Mouse (Mus musculus): ENCODE data around the gene Vav3.

Vav3 gene

DNA sequence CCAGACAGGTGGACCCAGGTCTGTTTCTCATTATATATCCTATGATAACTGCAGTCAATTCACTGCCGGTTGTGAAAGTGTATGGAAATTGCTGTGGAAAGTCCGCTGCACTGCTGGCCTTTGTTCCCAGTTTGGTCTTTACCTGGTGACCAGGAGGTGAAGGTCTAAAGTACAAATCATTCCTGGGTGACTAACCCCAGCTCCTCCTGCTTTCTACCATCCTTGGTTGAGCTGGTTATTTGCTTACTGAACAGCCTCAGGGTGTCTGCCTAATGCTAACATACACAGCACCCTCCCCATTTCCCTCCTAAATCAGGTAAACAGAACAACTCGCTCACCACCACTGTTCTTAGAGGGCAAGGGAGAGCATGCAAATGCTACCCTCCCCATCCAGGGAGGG is 237.9 kb downstream of the Vav3 start:
- in situ Hi-C loops (cut with MseI, MboI) = no loop called here

DNA sequence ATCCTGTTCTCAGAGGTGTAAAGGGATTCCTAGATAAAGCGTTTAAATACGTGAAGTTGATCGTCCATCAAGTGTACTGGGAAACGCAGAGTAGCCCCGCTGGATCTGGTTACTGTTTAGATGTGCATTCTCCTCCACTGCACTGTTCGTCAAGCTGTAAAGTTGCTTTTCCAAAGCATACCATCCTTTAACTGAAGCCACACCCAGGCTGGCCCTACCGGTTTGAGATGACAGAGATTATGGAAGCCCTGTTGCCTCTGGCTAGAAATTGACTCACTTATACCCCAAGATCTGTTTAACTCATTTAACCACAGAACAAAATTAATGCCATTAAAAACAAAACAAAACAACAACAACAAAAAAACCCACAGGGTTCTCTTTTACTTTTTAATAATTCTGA is 238.5 kb downstream of the Vav3 start:
- in situ Hi-C loops (cut with MseI, MboI) = no loop called here

DNA sequence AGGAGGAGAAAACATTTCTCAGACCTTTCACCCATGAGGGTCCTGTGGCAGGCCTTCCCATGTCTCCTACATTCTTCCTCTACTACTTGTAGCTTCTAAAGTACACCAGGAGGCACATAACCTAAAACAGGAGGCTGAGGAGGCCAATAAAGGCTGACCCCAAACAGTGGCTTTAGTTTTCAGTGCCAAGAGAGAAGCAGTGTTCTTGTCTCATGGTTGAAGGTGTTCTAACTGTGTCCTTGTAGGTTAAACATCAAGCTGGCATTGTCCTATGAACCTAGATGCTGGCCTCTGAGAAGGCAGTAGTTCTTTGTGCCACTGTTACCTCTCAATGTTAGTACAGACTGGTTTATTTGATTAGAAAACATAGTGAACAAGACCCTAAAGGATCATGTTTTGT is 245.5 kb downstream of the Vav3 start:
- in situ Hi-C loops (cut with MseI, MboI) = no loop called here

DNA sequence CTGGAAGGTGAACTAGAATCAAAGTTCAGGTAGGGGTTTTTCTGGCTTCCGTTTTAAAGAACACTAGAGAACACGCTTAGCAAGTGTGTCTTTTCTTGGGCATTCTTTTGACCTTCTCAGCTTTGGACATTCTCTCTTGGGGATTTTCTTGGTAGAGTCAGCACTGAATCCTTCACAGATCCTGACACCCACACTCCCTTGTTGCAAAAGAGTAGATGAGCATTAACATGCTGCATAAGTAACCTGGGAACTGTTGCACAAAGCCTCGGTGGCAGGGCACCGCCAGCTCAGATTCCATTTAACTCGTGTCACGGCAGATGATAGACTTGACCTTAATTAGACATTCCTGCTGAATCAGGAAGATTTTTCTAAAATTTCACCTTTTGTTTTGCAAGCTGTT is 252.5 kb downstream of the Vav3 start:
- in situ Hi-C loops (cut with MseI, MboI) = no loop called here

DNA sequence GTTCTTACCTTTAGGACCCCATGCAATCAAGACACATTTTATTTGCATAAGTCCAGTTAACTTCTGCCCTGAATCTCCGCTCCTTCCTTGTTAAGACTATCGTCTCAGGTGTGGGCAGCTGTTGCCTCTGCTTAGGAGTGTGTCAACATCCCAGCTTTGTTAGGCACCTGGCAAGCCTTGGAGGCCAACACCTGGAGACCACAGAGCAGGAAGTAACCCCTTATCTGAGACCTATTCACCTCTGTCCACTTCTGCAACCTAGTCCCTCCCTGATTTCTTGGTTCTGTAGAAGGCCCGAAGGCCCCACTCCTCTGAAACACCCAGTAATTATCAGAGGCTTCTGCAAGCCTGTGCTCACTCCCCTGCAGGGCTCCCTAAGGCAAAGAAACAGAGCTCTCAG is 255.6 kb downstream of the Vav3 start:
- in situ Hi-C loops (cut with MseI, MboI) = no loop called here

DNA sequence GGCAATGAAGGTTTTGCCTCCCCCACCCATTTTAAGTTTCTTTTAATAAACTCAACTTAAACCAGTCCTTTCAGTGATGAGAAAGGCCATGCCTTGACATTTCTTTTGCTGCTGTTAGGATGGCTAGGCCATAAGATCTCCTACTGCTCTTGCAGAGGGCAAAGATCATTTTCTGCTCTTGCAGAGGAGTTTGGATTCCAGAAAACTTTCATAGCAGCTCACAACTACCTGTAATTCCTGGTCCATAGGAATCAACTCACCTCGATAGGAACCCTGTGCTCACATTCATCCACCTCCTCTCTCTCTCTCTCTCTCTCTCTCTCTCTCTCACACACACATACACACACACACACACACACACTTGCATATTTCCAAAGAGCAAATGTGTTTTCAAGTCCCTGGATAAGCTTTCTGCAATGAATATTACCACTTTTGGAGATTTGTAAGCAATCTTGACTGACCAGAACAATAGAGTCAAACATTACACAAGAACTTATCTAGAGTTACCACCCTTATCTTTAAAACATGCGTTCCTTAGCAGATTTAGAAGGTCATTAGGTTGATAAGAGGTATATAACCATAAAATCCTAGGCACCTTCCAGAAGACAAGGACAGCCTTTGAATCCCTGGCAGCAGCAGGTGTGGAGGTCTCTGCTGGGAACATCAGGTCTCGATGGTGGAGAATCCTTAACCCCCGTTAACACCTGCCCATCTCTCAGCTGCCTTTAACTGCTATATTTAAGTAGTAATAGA is 260.4 kb downstream of the Vav3 start:
- in situ Hi-C loops (cut with MseI, MboI) = no loop called here

DNA sequence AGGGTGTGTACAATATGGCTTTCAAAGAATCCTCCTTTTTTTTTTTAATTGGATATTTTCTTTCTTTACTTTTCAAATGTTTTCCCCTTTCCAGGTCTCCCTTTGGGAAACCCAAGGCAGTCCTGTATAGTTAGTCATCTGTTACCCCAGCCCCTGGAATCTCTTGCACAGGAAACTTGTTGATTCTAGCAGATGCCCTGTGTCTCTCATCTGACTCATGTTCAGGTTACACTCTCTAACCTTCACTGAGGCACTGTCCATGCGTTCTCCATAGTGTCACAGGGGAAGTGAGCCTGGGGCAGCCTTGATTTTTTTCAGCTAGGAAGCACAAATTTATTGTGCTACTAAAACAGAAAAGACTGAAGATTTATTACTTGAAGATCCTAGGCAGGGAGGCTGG is 262.3 kb downstream of the Vav3 start:
- in situ Hi-C loops (cut with MseI, MboI) = no loop called here

DNA sequence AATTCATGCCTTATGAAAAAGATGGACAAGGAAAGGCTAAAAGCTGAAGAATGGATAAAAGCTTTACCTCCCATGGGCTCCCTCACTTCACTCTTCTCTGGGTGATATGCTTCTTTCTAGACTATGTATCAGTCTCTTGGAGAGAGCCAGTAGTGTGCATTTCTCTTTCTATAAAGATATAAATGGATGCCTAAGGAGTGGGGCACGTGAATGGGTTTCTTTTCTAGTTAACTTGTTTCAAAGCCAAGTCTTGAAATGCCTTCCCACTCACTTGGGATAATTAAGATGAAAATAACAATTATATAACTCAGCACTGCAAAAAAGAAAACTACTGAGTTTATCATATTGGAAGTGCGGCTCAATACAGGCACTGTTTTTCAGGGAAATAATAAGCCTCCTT is 265.7 kb downstream of the Vav3 start:
- in situ Hi-C loops (cut with MseI, MboI) = no loop called here

DNA sequence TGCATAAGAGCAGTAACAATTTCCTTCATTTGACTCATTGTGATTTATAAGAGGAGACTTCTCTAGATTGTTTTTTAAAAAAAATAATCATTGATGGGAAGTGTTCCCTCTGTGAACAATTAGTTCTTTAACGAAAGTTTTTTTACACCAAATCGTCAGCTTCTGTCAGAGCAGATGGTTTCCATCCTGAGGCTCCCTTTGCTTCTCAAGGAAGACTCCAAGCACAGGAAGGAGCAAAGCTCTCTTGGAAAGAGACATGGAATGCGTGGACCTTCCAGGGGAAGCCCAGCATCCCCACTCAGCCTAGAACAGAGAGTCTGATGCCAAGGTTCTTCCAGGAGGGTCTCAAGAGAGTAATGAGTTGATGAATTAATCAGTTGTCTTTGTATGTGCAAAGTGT is 281.3 kb downstream of the Vav3 start:
- in situ Hi-C loops (cut with MseI, MboI) = no loop called here

DNA sequence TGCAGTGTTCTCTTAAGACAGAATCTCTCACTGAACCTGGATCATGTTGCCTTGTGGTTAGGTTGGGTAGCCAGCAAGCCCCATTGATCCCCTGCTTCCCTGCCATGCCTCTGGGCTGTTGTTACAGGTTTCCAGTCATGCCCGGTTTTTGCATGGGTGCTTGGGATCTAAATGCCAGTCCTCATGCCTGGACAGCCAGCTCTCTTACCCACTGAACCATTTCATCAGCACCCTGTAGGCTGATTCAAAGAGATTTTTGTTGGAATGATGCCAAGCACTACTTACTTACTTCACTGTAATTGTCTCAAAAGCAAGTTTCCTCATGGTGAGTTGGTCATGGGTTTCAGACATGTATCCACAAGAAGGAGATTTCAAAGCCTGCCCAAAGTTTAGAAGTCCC is 281.9 kb downstream of the Vav3 start:
- in situ Hi-C loops (cut with MseI, MboI) = no loop called here

DNA sequence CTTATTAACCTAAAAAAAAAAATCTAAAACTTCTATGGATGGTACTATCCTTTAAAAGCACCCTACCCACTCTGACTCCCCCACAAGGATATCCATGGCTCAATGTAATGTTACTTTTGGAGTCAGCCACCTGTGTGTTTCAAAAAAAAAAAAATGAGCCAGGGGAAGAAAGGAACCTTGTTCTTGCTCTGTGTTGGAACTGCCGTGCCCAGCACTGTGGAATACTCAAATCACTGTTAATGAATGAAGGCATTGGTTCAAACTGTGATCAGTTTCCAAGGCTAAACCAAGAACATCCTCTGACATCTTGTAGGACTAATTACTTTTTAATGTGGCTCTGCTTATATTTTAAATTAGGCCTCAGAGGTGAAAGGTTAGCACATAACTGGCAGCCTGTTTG is 282.4 kb downstream of the Vav3 start:
- in situ Hi-C loops (cut with MseI, MboI) = no loop called here

DNA sequence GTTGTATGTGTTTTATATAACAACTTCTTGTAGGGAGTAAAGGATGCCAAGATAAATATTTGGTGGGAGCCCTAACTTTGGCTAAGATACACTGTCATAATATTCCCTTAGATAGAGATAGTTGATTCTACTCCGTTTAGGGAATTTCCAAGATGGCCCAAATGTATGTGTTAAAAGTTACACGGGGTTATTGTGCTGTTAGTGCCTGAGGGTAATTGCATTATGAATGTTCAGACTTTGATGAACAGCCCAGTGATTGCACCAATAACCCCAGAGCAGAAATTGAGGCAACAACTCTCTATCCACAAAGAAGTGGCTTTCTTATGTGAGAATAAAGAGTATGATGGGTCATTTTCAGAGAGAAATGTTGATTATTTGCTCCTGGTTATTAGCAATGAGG is 283.3 kb downstream of the Vav3 start:
- in situ Hi-C loops (cut with MseI, MboI) = no loop called here

DNA sequence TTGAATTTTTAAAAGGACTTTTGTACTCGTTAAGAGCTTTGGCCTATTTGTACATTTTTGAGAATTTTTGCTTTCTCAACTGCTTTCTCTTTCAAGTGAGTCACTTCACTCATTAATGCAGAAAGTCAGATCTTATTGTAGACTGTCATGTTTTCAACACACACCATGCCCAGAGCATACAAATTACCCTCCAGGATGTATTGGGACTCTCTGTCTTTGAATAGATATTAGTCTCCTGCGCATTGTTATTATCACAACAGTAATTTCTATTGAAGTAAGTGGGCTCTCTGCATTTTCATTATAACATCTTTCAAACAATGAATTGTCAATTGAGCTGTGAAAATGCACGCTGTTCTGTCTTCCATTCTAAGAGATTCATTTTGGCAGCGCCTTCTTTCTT is 295.6 kb downstream of the Vav3 start:
- in situ Hi-C loops (cut with MseI, MboI) = no loop called here

DNA sequence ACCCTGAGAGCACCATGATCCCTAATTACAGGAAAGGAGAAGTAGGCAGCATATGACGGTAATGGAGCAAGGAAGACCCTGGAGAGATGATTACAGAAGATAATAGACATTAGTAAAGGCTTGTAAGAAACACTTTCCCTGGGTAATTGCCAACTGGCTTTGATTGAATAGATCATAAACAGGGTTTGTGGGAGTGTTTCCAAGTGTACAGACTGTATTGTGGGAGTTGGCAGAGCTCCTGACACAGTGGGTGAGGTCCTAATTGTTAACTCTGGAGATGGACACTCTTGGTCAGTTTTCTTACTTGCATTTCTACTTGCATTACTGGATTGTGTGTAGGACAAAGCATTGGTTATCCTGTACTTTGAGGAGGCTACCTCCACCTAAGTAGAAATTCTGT is 298.9 kb downstream of the Vav3 start:
- in situ Hi-C loops (cut with MseI, MboI) = no loop called here

DNA sequence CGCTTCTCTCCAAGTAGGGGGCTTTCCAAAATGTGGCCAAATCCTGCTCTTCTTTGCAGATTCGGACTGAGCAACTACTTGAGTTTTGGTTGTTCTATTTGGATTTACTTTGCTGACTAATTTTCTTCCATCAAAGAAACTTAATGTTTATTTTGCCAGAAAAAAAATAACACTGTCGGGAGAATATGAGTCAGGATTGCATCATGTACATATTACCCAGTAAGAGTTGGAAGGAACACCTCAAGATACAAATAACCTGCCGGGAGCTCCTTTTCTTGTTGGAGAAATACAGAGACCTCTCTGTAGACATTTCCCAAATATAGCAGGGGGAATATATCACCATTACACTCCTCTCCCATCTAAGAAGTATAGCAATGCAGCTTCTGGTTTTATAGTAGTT is 300.3 kb downstream of the Vav3 start:
- in situ Hi-C loops (cut with MseI, MboI) = no loop called here

DNA sequence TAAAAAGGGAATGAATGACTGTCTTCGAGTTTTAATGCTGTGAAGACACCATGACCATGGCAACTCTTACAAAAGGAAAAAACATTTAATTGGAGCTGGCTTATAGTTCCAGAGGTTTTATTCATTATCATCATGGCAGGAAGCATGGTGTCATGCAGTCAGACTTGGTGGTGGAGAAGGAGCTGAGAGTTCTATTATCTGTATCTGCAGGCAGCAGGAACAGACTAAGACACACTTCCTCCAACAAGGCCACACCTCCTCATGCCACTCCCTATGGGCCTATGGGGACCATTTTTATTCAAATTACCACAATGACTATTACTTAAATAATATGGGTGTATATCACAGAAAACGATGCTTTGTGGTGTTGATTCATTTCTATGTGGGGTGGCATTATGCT is 307.8 kb downstream of the Vav3 start:
- in situ Hi-C loops (cut with MseI, MboI) = no loop called here

DNA sequence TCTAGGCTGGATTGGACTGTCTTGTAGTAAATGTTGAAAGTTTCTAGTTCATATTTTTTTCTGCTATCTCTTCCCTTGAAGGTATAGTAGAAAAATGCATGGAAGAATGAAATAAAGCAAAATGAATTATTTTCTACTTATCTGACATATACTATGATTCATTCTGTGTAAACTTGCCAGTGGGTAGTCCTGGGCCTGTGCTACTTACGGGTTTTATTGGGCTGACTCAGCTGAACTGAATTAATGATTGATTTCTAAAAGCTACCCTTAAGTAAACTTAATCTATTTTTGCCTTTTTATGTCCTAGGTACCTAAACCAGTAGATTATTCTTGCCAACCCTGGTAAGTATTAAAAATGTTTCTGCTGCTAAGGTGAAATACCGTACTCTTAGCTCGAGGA is 311.0 kb downstream of the Vav3 start:
- in situ Hi-C loops (cut with MseI, MboI) = no loop called here

DNA sequence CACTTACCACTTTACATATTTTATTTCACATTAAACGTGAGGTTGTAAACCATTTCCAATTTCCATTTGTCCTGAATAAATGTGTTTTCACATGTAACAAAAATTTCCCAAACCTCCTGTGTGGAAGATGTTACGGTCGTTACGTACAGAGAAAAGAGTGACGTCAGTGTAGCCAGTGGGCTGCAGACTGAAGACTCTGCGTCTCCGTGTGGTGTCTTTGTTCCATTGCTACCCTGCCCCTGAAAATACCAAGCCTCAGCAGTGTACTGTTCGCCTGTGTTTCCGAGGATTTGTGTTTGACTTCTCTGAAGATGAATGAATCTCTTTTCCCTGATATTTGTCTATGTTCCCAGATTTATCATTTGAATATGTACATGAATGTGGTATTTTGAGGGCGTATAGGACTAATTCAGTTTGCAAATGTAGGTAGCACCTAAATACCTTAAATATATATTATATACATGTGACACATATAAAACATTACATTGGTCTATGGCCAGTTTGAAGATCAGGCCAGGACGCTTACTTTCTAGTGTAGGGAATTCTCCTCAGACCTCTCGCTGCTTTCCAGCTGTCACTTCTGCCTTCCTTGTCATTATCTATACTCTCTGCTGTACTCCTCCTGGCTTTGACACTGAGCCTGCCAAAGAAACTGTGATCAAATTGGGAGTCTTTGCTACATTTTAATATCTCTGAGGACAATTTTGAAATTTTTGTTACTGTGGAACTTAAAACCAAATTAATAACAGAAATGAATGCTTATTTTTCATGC is 312.6 kb downstream of the Vav3 start:
- in situ Hi-C loops (cut with MseI, MboI) = no loop called here

DNA sequence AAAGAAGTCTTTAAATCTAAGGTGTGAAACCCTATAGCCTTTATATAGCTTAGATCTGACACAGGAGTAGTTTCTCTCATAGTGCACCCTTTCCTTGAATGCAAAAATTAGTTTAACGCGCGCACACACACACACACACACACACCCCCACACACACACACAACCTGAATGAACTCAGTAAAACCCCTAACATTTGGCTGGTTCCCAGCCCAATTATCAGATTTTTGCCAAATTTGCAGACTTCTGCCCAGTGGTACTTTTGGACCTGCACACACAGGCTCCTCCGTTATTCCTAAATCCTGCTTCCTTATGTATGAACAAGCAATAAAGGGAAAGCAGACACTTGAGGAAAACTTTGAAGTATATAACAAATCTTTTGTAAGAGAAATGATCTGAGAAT is 313.9 kb downstream of the Vav3 start:
- in situ Hi-C loops (cut with MseI, MboI) = no loop called here

DNA sequence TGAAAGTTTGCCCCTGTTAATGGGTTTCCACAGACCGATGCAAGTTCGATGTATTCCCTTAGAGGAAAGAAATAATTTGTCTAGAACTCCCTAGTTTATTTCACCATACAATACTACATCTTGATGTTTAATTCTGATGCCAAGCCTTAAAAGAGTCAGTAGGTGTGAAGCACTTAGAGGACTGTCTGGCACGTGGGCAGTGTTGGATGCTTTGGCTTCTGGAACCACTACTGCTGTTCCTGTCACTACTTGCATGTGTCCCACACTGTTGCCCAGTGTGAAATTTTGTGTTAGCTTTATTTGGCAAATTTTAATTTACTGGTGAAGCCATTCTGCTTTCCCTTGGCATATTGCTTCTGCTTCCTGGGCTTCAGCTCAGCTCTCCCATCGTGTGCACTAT is 331.3 kb downstream of the Vav3 start:
- in situ Hi-C loops (cut with MseI, MboI) = no loop called here

DNA sequence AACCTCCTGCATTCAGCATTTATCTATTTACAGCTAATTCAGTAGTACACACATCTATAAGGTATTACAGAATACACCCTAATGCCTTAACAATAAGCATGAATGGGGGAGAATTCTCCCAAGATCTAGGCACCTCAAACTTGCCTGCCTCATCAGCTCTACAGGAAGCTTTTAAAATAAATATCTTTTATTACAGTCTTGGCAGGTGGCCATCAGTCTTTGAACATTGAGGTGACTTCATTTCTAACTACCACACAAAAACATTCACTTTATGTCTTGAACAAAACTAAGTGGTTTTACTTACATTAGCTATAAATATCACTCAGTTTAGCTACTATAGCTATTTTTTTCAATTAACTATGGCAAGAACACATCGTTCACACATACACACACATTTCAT is 332.5 kb downstream of the Vav3 start:
- in situ Hi-C loops (cut with MseI, MboI) = no loop called here

DNA sequence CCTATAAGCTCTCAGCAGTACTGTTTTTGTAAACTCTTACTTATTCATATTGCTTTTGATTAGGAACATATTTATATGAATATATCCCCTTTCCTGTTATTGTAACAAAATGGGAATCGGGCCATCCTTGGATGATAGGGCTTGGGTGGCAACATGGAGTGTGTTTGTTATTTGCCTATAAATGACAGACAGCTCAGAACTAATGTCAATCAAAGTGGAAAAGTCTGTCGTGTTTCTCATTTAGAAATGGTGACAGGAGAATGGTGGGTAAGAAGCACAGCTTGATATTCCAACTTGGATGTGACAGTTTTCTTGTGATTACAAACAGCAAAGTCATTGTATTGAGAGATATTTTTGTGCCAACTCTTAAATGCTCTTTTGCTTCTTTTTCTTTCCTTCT is 339.8 kb downstream of the Vav3 start:
- in situ Hi-C loops (cut with MseI, MboI) = no loop called here

DNA sequence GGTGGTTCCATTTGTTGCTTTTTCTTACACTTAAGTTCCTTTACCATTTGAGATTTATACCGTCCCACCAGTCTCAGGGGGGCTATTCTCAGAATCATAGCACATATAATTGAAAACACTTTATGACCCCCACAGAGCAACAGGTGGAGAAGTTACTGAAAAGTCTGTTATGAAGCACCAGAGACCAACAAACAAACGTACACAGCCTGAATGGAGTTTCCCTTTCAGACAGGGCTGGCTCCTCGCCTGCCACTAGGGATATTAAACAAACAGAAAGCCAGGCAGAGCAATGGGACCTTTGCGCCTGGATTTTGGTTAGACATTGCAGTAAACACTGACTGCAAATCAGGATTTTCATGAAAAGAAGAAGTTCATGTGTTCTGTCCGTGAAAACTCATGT is 341.4 kb downstream of the Vav3 start:
- in situ Hi-C loops (cut with MseI, MboI) = no loop called here
